Mouse (Mus musculus) stomach, embryonic 15.5 days (tissue): ENCODE measurements around the gene Suclg2. TPM values are rescaled to one million over a fixed set of nuclear protein-coding genes. Genes with fewer than 3 reads are reported as not detected.

ENCODE experiments used
- ATAC-seq: fragments of 200-750 bp; cut with Nextera tagmentation; 2 replicates; pipeline ENCODE4 v1.8.0; 2017; ENCODE audit warnings: low read depth, moderate number of reproducible peaks, moderate TSS enrichment; ENCODE audit not compliant: insufficient read depth, low FRiP score
- H3K27ac ChIP-seq: fragments of 300-500 bp; sonication (generic); 2 replicates; pipeline ENCODE4 v1.5.1; 2015; ENCODE audit warnings: mild to moderate bottlenecking, inconsistent platforms
- H3K27me3 ChIP-seq: fragments of 300-500 bp; sonication (generic); replicated peaks from 2 replicates; pipeline ENCODE4 v1.6.1; 2015; ENCODE audit warnings: inconsistent platforms
- H3K36me3 ChIP-seq: fragments of 300-500 bp; sonication (generic); 2 replicates; pipeline ENCODE4 v1.6.1; 2015; ENCODE audit warnings: inconsistent platforms
- H3K4me1 ChIP-seq: fragments of 300-500 bp; sonication (generic); 2 replicates; pipeline ENCODE4 v1.6.1; 2015; ENCODE audit warnings: inconsistent platforms
- H3K4me2 ChIP-seq: fragments of 300-500 bp; sonication (generic); 2 replicates; pipeline ENCODE4 v1.6.1; 2015; ENCODE audit warnings: mild to moderate bottlenecking, inconsistent platforms
- H3K4me3 ChIP-seq: fragments of 300-500 bp; sonication (generic); replicated peaks from 2 replicates; pipeline ENCODE4 v1.5.1; 2015; ENCODE audit warnings: inconsistent platforms
- H3K9ac ChIP-seq: fragments of 300-500 bp; sonication (generic); 2 replicates; pipeline ENCODE4 v1.6.1; 2015; ENCODE audit warnings: inconsistent platforms
- H3K9me3 ChIP-seq: fragments of 300-500 bp; sonication (generic); 2 replicates; pipeline ENCODE4 v1.6.1; 2016; ENCODE audit warnings: inconsistent platforms
- WGBS: fragments of 180-500 bp; shearing (Covaris S2); methylation state at CpG from one replicate; pipeline ENCODE4 v1.1.7; 2015; 5-methylcytosine and 5-hydroxymethylcytosine counted together
- polyA plus RNA-seq: library from polyadenylated mRNA; unstranded; fragments of >200 nt; fragmentation: Nextera tagmentation; extraction: Ambion mirVana; gene quantifications from 2 replicates; pipeline ENCODE4 v1.2.1, GENCODE M21; 2015

Suclg2 gene
- polyA plus RNA-seq, 1 experiment from 2014 or later: 86.6 TPM

DNA sequence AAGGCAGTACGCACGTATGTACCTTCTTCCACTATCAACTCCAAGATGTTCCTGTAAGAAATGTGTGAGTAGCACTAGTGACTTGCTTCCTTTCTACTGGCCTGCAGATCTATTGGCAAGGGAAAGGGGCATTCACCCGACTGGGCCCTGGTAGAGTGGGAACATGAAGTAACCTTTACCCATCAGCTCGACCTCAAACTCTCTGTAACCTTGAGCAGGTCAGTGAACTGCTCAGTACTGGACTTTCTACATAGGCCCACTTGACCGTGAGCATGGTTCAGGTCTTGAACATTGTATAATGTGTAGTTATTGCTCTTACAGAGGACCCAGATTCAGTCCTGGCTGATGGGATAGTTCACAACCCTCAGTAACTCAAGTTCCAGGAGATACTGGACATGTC, 2.1 kb downstream of the Suclg2 start:
- Histone ChIP-seq H3K4me2 (no peak overlapping the region), H3K27ac (no peak overlapping the region), H3K4me1 (peaks cover 9% of the 10 kb centered on the region; the same call in 1 of the 2 replicates), H3K27me3 (no peaks in the 10 kb centered on the region), H3K9me3 (no peaks in the 10 kb centered on the region), H3K9ac (no peak overlapping the region), H3K4me3 (no peak overlapping the region), H3K36me3 (no peaks in the 10 kb centered on the region)
- no peak for ATAC-seq
- 88% methylated on average over 5 of the region's 5 CpGs for whole genome bisulfite sequencing

DNA sequence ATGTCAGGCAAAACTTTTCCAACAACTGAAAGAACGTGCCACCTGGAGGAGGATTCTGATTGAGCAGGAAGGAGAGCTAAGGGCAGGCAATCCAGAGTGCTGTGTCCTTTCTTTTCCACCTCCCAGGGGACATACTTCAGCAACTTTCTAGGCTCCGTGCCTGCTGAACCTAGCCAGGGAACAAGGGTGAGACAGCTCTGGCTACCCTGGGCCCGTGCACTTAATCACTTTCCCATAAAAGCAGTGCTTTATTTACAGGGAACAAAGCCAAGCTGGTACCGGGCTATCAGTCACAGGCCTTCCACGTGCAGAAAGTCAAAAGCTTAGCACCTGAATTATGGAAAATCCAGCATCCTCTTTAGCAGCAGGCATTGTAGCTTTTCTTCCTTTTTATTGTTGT, 5.4 kb downstream of the Suclg2 start:
- H3K4me1 ChIP-seq: 0 out of 2 replicates have a peak, but pooled peaks cover 6% of the 10 kb centered on the region
- WGBS: 25% methylated on average over 5 of the region's 5 CpGs
- H3K9me3 ChIP-seq: no peaks in the 10 kb centered on the region
- no peak overlapping the region for H3K9ac ChIP-seq
- no peaks in the 10 kb centered on the region for H3K27me3 ChIP-seq
- ATAC-seq: no peak
- H3K27ac ChIP-seq: no peak overlapping the region
- H3K4me3 ChIP-seq: no peak overlapping the region
- H3K4me2 ChIP-seq: no peak overlapping the region
- H3K36me3 ChIP-seq: no peaks in the 10 kb centered on the region

DNA sequence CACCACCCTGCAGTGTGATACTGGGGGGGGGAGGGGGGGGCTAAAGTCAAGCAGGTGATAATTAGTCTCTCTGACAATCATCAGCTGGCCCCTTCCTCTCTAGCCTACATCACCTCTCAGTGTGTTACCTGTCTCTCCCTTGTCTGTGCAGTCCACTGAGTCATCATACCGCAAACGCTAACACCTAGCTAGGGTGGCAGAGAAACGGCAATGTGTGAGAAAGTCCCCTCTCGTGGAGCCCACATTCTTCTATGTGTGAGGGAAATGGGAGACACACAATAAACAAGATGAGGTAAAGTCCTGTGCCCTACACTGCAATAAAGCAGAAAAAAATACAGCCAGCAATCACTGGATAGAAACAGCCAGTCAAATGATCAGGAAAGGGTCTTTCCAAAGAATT, 6.5 kb downstream of the Suclg2 start:
- Histone ChIP-seq H3K4me1 (0 out of 2 replicates have a peak, but pooled peaks cover 6% of the 10 kb centered on the region), H3K27me3 (no peaks in the 10 kb centered on the region), H3K4me3 (no peak overlapping the region), H3K27ac (no peak overlapping the region), H3K4me2 (no peak overlapping the region), H3K9me3 (no peaks in the 10 kb centered on the region), H3K9ac (no peak overlapping the region), H3K36me3 (no peaks in the 10 kb centered on the region)
- WGBS: 63% methylated on average over 4 of the region's 4 CpGs
- no peak for ATAC-seq

DNA sequence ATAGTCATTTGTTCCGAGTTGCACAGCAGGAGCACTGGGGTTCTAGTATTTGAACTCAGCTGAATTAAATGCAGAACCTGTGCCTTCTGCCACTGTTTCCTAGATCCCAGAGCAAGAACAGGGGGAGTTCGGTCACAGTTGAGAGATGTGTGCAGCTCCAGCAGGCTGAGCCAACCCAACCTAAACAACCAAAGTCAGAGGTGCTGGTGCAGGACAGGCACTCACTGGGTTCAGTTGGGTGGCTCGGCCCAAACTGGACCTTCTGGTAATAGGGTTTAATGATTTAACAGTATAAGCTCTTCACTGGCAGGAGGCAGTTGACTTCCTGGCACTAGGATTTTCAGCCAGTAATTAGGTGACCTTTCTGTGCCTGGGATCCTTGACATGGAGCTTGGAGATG, 6.9 kb downstream of the Suclg2 start:
- no peak overlapping the region for H3K9ac ChIP-seq
- H3K27ac ChIP-seq: no peak overlapping the region
- no peaks in the 10 kb centered on the region for H3K27me3 ChIP-seq
- H3K9me3 ChIP-seq: no peaks in the 10 kb centered on the region
- 0 out of 2 replicates have a peak, but pooled peaks cover 6% of the 10 kb centered on the region for H3K4me1 ChIP-seq
- no peak overlapping the region for H3K4me2 ChIP-seq
- no peak overlapping the region for H3K4me3 ChIP-seq
- WGBS: 81% methylated on average over 3 of the region's 3 CpGs
- no peak for ATAC-seq
- H3K36me3 ChIP-seq: no peaks in the 10 kb centered on the region

DNA sequence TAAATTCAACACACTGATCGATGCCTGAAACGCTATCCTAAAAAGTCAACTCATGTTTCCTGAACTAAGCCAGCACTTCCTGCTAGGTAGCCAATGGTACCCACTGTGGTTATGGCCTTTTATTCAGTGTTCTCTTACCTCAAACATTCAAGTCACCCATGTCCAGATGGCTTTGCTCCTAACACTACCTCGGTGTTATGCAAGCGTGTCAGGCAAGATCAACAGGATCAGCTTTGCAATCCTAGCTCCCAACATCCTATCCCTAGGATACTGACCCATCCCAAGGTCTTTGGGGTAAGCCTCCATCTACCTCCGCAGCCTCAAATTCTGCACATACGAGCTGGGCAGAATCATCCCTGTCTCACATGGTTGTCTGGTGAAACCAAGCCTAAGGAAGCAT, 7.7 kb downstream of the Suclg2 start:
- Histone ChIP-seq H3K4me1 (0 out of 2 replicates have a peak, but pooled peaks cover 6% of the 10 kb centered on the region), H3K27ac (no peak overlapping the region)
- 74% methylated on average over 6 of the region's 6 CpGs for WGBS

DNA sequence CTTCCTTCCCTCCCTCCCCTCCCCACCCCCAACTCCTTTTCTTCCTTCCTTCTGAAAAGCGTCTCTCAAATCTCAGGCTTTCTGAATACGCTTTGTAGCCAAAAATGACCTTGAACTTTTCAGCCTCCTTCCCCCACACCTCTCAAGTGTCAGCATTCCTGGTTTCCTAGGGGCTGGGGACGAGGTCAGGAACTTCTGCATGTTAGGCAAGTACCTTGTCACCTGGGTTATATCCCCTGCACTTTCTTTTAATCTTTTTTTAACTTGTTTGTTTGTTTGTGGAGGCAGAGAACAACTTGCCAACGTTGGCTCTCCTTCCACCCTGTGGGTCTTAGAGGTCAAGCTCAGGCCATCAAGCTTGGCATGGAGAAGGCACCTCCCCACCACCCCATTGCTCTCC, 9.1 kb downstream of the Suclg2 start:
- no peak overlapping the region for H3K9ac ChIP-seq
- H3K36me3 ChIP-seq: no peaks in the 10 kb centered on the region
- WGBS: 51% methylated on average over 4 of the region's 4 CpGs
- no peaks in the 10 kb centered on the region for H3K9me3 ChIP-seq
- H3K4me3 ChIP-seq: no peak overlapping the region
- H3K4me1 ChIP-seq: 0 out of 2 replicates have a peak, but pooled peaks cover 3% of the 10 kb centered on the region
- ATAC-seq: no peak
- H3K27me3 ChIP-seq: no peaks in the 10 kb centered on the region
- H3K27ac ChIP-seq: no peak overlapping the region
- no peak overlapping the region for H3K4me2 ChIP-seq

More for the DNA sequence above, 7.7 kb downstream of the Suclg2 start:
- no peak overlapping the region for H3K4me2 ChIP-seq
- no peak overlapping the region for H3K9ac ChIP-seq
- no peaks in the 10 kb centered on the region for H3K36me3 ChIP-seq
- ATAC-seq: no peak
- H3K27me3 ChIP-seq: no peaks in the 10 kb centered on the region
- H3K9me3 ChIP-seq: no peaks in the 10 kb centered on the region
- no peak overlapping the region for H3K4me3 ChIP-seq

DNA sequence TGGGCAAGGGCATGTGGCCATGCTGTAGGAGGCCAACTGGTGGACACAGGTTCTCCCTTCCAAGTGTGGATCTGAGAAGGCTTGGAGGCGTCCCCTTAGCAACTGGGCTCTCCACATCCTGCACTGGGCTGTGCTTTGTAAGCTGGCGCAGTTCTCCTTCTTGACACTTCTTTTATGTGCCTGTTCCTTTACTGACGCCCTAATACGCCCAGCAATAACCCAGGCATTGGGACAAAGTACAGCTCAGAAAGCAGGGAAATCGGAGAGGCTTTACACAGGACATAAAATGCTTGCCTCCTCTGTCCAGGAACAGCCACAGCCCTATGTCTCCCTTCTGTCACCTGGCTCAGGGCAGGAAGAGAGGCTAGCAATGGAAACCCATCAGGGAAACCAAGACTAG, 9.5 kb downstream of the Suclg2 start:
- Histone ChIP-seq H3K9me3 (no peaks in the 10 kb centered on the region), H3K27ac (no peak overlapping the region), H3K9ac (no peak overlapping the region), H3K4me1 (no peaks in the 10 kb centered on the region), H3K27me3 (no peaks in the 10 kb centered on the region), H3K36me3 (no peaks in the 10 kb centered on the region), H3K4me3 (no peak overlapping the region), H3K4me2 (no peak overlapping the region)
- WGBS: 88% methylated on average over 5 of the region's 5 CpGs
- ATAC-seq: no peak

DNA sequence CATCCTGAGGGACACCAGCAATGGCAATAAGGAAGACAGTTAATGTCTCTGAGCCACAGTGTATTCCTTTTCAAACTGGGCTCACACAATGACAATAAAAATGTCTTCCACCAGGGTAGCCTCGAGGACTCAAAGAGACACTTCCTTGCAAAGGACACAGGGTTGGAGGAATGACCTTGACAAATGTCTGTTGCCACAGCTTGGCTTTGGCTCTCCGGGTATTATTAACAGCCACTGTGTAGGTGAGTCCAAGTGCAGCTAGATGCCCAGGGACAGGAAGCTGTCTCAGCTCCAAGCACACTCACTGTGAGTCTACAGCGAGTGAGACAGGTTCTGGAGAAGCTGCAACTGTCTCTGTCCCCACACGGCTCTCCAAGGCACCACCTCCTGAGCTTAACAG, 14.0 kb downstream of the Suclg2 start:
- no peak overlapping the region for H3K27ac ChIP-seq
- H3K36me3 ChIP-seq: no peaks in the 10 kb centered on the region
- peaks cover 13% of the 10 kb centered on the region; the same call in 1 of the 2 replicates for H3K4me1 ChIP-seq
- no peak for ATAC-seq
- no peak overlapping the region for H3K9ac ChIP-seq
- no peak overlapping the region for H3K4me3 ChIP-seq
- no peaks in the 10 kb centered on the region for H3K9me3 ChIP-seq
- 72% methylated on average over 4 of the region's 4 CpGs for WGBS
- no peak overlapping the region for H3K4me2 ChIP-seq
- no peaks in the 10 kb centered on the region for H3K27me3 ChIP-seq

DNA sequence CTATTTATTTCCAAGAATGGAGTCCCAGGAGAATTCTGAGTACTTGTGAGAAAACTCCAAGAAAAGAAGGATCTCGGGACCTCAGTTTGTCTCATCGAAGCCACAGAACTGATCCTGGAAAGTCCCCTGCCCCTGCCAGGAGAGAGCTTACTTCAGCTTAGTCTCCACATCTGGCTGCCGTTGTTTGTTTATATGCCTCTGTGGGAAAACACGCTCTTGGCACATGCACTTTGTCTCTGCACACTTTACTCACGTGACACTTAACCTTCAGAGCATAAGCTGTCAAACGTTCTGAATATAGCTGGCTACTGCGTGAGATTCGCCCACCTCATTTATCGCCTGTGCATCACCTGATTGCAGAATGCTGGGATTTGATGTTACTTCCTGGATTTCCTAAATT, 16.4 kb downstream of the Suclg2 start:
- Histone ChIP-seq H3K27ac (no peak overlapping the region), H3K9me3 (no peaks in the 10 kb centered on the region), H3K27me3 (no peaks in the 10 kb centered on the region), H3K4me1 (peaks cover 18% of the 10 kb centered on the region; the same call in 1 of the 2 replicates), H3K36me3 (no peaks in the 10 kb centered on the region), H3K4me2 (no peak overlapping the region), H3K9ac (no peak overlapping the region), H3K4me3 (no peak overlapping the region)
- no peak for ATAC-seq
- WGBS: 46% methylated on average over 9 of the region's 9 CpGs

DNA sequence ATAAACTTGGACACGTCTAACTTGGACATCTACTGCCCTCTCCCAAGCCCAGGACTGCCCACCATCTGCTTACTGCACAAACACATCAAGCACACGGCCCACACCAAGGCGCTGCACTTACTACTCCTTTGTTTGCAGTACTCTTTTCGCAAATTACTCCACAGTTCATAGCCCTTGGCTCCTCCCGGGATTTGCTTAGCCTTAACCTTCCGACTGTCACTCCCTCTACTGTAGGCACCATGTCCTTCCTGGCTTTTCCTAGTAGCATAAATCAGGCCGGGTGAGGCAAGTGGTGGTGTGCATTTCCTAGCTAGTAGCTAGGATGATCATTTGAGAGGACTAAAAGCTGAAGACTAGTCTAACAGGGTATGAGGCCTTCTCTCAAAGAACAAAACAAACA, 16.8 kb downstream of the Suclg2 start:
- no peaks in the 10 kb centered on the region for H3K27me3 ChIP-seq
- no peak for ATAC-seq
- peaks cover 18% of the 10 kb centered on the region; the same call in 1 of the 2 replicates for H3K4me1 ChIP-seq
- H3K27ac ChIP-seq: 0 out of 2 replicates have a peak overlapping the region, but pooled peaks have one; percentile 13
- no peak overlapping the region for H3K4me3 ChIP-seq
- no peak overlapping the region for H3K9ac ChIP-seq
- H3K9me3 ChIP-seq: no peaks in the 10 kb centered on the region
- 54% methylated on average over 7 of the region's 7 CpGs for WGBS
- H3K36me3 ChIP-seq: no peaks in the 10 kb centered on the region
- no peak overlapping the region for H3K4me2 ChIP-seq

DNA sequence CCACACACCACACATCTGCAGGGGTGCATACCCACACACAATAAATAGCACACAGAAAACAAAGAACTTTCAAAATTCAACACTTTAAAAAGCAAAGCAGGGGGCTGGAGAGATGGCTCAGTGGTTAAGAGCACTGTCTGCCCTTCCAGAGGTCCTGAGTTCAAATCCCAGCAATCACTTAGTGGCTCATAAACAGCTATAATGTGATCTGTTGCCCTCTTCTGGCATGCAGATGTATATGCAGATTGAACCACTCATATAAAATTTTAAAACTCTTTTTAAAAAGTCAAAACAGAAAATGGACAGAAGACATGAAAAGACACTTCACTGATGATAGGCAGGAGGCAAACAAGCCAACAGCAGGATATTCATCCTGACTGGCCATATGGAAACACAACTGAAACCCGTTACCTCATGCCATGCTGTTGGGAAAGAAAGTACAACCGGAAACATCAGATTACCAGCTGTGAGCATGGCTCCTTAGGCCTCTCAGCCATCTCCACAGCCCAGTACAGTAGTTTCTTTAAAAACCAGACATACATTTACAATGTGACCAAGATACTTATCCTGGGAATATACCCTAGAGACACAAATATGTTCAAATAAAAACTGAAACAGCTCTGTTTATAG, 17.5 kb downstream of the Suclg2 start:
- Histone ChIP-seq H3K9me3 (no peaks in the 10 kb centered on the region), H3K4me2 (no peak overlapping the region), H3K27me3 (no peaks in the 10 kb centered on the region), H3K4me1 (peaks cover 18% of the 10 kb centered on the region; the same call in 1 of the 2 replicates), H3K27ac (no peak overlapping the region), H3K9ac (no peak overlapping the region), H3K4me3 (no peak overlapping the region), H3K36me3 (no peaks in the 10 kb centered on the region)
- ATAC-seq: no peak
- 89% methylated on average over 2 of the region's 2 CpGs for WGBS

DNA sequence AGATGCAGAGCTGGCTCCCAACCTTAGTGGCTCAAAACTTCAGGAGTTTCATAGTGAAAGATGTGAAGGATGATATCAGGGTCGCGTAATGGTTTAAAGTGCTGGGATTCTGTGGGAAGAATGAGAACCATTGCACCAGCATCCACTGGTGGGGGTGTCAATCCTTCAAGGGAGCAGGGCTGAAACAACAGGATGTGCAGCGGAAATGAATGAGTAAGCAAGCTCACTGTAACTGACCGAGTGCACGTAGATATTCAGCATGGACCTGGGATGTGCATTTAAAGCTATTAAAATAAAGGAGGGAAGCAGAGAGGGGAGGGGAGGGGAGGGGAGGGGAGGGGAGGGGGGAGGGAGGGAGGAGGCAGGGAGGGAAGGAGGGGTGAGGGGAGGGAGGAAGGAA, 18.4 kb downstream of the Suclg2 start:
- no peaks in the 10 kb centered on the region for H3K27me3 ChIP-seq
- H3K4me2 ChIP-seq: no peak overlapping the region
- H3K36me3 ChIP-seq: no peaks in the 10 kb centered on the region
- peaks cover 18% of the 10 kb centered on the region; the same call in 1 of the 2 replicates for H3K4me1 ChIP-seq
- H3K27ac ChIP-seq: no peak overlapping the region
- H3K9ac ChIP-seq: no peak overlapping the region
- 84% methylated on average over 5 of the region's 5 CpGs for WGBS
- no peak overlapping the region for H3K4me3 ChIP-seq
- ATAC-seq: no peak
- H3K9me3 ChIP-seq: no peaks in the 10 kb centered on the region

DNA sequence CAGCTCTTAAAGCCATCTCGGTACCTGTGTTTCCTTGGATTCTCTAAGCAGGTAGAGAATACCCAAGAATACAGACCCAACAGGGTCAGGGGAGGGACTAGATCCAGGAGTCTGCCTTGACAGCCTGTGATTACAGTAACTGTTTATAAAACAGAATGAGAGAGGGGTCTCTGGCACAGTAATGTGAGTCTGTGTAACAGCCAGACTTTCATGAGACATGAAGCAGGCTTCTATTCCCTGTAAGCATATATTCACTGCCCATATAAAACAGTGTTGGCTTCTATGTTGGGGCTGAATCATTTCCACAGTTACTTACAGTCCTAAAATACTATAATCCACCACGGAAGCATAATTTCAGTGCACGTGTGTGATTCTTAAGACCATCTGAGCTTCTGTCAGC, 19.3 kb downstream of the Suclg2 start:
- ATAC-seq: no peak
- Histone ChIP-seq H3K4me2 (no peak overlapping the region), H3K36me3 (no peaks in the 10 kb centered on the region), H3K9ac (no peak overlapping the region), H3K4me3 (no peak overlapping the region), H3K27me3 (no peaks in the 10 kb centered on the region), H3K9me3 (no peaks in the 10 kb centered on the region), H3K4me1 (peaks cover 18% of the 10 kb centered on the region; the same call in 1 of the 2 replicates), H3K27ac (no peak overlapping the region)
- WGBS: 53% methylated on average over 3 of the region's 3 CpGs
